Mouse (Mus musculus) bone marrow macrophage, adult 2 months (primary cell): ENCODE measurements around the gene Dse. TPM values are rescaled to one million over a fixed set of nuclear protein-coding genes. Genes with fewer than 3 reads are reported as not detected.
"Not testable (repeated sequence)": the region's sequence is repeated elsewhere in the genome, so short reads cannot be mapped to it uniquely, and the experiment has no call there.

Experiments
- H3K27ac ChIP-seq: 2 replicates; pipeline ENCODE4 v1.5.1; 2012; ENCODE audit warnings: low read depth, low read length; ENCODE audit not compliant: insufficient read depth
- H3K4me1 ChIP-seq: 2 replicates; pipeline ENCODE4 v1.6.1; 2012; ENCODE audit warnings: low read length; ENCODE audit not compliant: control insufficient read depth, insufficient read depth
- H3K4me3 ChIP-seq: 2 replicates; pipeline ENCODE4 v1.5.1; 2012; ENCODE audit warnings: mild to moderate bottlenecking, low read length, moderate library complexity; ENCODE audit not compliant: insufficient read depth
- CTCF ChIP-seq: IDR thresholded peaks from 2 replicates; pipeline ENCODE4 v1.5.1; 2012; ENCODE audit warnings: low read depth, mild to moderate bottlenecking, low read length, moderate library complexity
- POLR2A ChIP-seq: IDR thresholded peaks from 2 replicates; pipeline ENCODE4 v1.6.1; 2012; ENCODE audit warnings: mild to moderate bottlenecking, low read depth, low read length, borderline replicate concordance
- polyA plus RNA-seq: library from polyadenylated mRNA; stranded (reverse); fragments of >200 nt; gene quantifications from 2 replicates; pipeline ENCODE4 v1.2.4, GENCODE M21; 2012; ENCODE audit not compliant: missing spikeins, insufficient read depth, insufficient read length

Dse gene
- 91.2 and 104 TPM in 2 replicates for polyA plus RNA-seq

GRCm38 (mm10) chr10:34207503-34207850 is at the start of gene Dse:
Dse (minus strand) TSS chr10:34207715.
- H3K4me3 ChIP-seq, result peak within 1 kb of the TSS; percentile 83
- no peak for TF ChIP-seq POLR2A
- no peak for TF ChIP-seq CTCF
- H3K27ac ChIP-seq, result peak within 1 kb of the TSS; percentile 95
- peaks cover 45% of the 10 kb centered on the region for H3K4me1 ChIP-seq

- not testable (repeated sequence) for H3K27ac ChIP-seq, H3K4me3 ChIP-seq
- peaks cover 22% of the 10 kb centered on the region for H3K4me1 ChIP-seq
Observed at GRCm38 (mm10) chr10:34252833-34253232, 45.3 kb upstream of the Dse start.

DNA sequence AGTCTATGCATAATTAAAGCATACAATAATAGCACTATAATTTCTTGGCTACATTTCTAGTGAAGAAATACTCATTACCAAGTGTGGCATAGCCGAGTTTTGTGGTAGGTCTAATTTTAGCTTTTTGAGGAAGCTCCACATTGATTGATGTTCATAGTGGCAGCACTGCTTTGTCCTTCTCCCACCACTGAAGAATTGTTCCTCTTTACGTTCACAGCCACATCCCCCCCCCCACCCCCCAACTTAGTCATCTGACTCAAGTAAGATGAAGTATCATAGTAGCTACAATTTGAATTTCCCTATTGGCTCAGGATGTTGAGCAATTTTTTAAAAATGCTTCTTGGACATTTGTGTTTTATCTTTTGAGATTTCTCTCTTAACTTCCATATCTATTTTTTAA is 42.1 kb upstream of the Dse start:
- Histone ChIP-seq H3K4me1 (peaks cover 49% of the 10 kb centered on the region), H3K27ac (peak overlapping the region; percentile 84; the same call in 1 of the 2 replicates), H3K4me3 (no peak overlapping the region)
- no peak for TF ChIP-seq CTCF
- TF ChIP-seq POLR2A, result no peak

GRCm38 (mm10) chr10:34247757-34248156 is 40.2 kb upstream of the Dse start:
- H3K27ac ChIP-seq, result peak overlapping the region; percentile 48
- H3K4me1 ChIP-seq, result peaks cover 58% of the 10 kb centered on the region
- H3K4me3 ChIP-seq, result no peak overlapping the region
- no peak for TF ChIP-seq CTCF
- no peak for TF ChIP-seq POLR2A

- TF ChIP-seq POLR2A (no peak), CTCF (no peak)
- Histone ChIP-seq H3K4me3 (no peak overlapping the region), H3K27ac (no peak overlapping the region), H3K4me1 (peaks cover 56% of the 10 kb centered on the region)
Observed at GRCm38 (mm10) chr10:34246106-34246505, 38.6 kb upstream of the Dse start.

GRCm38 (mm10) chr10:34244745-34245144 is 37.2 kb upstream of the Dse start:
- no peak overlapping the region for H3K4me3 ChIP-seq
- TF ChIP-seq POLR2A, result no peak
- no peak for TF ChIP-seq CTCF
- peaks cover 49% of the 10 kb centered on the region for H3K4me1 ChIP-seq
- H3K27ac ChIP-seq, result peak overlapping the region; percentile 37

DNA sequence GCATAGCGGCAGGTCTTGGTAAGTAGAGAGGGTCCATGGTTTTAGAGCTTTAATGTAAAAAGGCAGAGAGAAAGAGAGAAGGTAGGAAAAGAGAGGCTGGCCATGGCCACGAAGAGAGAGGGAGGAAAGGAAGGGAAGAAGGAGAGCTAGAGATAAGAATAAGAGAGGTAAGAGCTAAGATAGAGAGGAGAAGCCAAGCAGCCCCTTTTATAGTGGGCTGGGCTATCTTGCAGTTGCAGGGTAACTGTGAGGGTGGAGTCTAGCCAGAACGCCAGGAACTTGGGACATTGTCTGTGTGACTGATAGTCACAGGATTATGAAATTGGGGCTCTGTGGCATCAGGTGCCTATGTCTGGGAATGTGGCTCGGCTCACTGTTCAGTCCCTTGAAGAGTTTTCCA is 31.0 kb upstream of the Dse start:
- H3K27ac ChIP-seq, result no peak overlapping the region
- TF ChIP-seq POLR2A, result no peak
- TF ChIP-seq CTCF, result no peak
- peaks cover 28% of the 10 kb centered on the region for H3K4me1 ChIP-seq

DNA sequence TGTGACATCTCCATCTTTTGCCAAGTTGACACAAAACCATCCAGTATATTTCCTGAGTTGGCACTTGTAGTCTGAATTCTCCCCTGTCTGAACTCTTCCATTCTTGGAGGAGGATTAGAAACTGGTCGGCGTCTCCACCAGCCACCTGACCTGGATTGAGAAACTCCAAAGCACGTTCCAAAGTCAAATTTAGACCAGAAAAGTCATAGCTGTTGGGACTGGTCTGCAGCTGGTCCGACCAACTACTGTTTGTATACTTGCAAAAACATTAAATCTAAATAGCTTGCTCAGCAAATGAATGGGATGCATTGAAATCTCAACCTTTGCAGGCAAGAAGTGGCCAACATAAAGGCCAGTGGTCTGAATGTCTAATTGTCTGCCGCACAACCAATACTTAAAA is 29.1 kb upstream of the Dse start:
- no peak for TF ChIP-seq CTCF
- no peak for TF ChIP-seq POLR2A
- H3K27ac ChIP-seq, result no peak overlapping the region
- H3K4me3 ChIP-seq, result no peak overlapping the region
- H3K4me1 ChIP-seq, result peaks cover 31% of the 10 kb centered on the region

More for the DNA sequence above, 31.0 kb upstream of the Dse start:
- no peak overlapping the region for H3K4me3 ChIP-seq

DNA sequence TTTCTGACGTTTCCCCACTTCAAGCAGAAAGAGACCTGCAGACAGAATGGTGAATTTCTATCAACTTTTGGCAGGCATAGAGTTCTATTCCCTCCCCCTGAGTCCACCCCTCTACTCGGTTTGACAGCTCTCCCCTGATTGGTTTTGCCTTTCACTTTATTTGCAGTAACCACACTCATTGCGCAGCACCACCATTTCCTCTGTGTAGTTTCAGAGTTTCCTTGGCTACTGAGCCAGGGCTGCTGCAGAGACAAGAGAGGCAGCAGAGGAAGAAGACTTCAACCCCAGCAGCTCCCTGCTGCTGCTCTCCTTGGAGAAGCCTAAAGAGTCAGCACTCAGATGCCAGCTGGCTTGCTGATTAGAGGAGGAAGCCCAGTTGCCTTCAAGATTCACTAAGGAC is 27.9 kb upstream of the Dse start:
- H3K4me1 ChIP-seq, result peaks cover 31% of the 10 kb centered on the region
- H3K4me3 ChIP-seq, result peak overlapping the region; percentile 47
- TF ChIP-seq POLR2A, result no peak
- TF ChIP-seq CTCF, result no peak
- H3K27ac ChIP-seq, result peak overlapping the region; percentile 64

DNA sequence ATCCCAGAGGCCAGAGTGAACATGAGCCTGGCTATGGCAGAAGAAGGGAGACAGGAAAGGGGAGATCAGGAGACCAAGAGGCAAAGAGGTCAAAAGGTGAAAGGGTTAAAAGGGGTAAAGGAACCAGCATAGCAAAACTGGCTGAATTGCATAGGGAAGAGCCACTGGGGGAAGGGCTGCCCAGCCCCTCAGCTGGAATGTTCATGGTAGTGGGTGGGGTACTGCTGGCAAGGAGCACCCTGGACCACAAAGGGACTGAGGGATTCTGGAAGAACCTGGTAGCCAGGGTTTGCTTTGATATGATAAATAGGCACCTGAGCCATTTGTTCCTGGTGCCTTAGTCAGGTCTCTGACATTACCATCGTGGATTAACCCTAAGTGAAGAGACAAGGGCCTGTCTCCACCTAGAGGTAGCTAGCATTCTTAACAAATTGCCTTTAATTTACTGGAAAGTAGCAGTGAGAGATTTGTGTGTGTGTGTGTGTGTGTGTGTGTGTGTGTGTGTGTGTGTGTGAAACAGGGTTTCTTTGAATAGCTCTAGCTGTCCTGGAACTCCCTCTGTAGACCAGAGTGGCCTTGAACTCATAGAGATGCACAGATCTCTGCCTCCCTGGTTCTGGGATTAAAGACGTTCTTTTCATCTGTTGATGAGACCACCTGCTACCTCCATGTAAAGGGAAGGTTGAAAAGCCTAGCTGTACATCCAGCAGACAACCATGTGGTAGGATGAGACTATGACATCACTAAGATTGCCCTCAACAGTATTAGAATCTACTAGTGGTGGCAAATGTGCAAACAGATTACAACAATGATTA is 26.6 kb upstream of the Dse start:
- Histone ChIP-seq H3K4me1 (peaks cover 31% of the 10 kb centered on the region), H3K27ac (peak overlapping the region; percentile 8; the same call in 1 of the 2 replicates), H3K4me3 (no peak overlapping the region)
- TF ChIP-seq CTCF, result no peak
- no peak for TF ChIP-seq POLR2A
